Mouse (Mus musculus) thymus, postnatal 25 days (tissue): ENCODE measurements at regions not wholly inside any gene's neighbourhood (a gene's known extent, or its start where the extent isn't known, plus 50 kb on each side); places are given as distances from the start of the nearest gene placed in this dataset.

Source experiments
- DNase-seq: peaks from one replicate; pipeline ENCODE4 v3.0.0; 2022

DNA sequence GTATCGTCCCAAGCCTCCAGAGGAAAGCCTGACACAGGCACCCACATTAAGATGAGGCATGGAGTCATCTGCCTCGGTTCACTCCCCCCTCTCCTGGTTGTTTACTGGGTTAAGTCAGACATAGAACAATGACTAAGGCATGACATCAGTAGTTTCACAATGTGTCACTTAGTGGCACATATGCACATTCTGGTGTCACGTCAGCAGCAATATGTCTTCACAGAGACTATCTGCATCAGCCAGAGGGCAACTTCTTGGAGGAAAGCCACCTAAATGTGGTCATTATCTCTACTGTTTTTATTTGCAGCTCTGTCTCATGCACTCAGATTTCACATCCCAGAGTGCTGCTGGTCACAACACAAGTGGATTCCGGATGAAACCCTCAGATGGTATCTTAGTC is 61.9 kb upstream of the Agap1 start:
- no peak for DNase-seq

DNA sequence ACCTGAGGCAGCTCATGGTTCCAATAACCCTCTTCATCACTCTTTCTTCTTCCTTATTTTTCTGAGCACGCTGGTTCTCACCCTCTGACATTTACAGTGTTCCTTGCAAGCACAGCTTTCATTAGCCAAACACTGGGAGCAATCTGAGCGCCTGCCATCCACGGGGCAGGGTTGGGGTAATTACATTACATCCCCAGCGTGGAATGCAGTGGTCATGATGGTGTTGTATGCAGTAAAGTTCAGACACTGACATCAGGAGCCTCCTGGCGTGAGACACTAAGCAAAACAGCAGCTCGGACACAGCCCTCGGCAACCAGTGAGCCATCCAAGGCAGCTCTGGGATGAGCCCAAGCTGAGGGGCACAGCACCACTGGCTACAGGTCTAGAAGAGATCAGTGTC is 60.1 kb upstream of the Agap1 start:
- no peak for DNase-seq

DNA sequence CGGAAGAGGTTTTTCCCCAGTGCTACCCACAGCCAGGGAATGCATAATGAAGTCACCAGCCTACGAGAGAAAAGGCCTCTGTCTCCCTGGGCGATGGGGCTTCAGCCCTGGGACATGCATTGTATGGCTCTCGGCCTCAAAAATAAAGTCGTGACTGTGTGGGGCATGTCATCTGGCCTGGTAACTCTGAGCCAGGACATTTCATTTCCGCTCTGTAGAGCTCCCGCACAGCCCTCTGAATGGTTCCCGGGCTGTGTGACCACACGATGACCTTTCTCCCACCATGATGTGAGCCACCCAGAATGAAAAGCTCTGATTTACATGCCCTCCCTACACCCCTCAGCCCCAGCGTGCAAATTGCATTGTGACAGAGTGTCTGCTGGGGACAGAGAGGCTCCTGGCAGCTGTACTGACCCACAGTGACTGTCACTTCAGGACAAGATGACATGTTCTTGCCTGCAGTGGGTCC is 53.8 kb upstream of the Agap1 start:
- no peak for DNase-seq

DNA sequence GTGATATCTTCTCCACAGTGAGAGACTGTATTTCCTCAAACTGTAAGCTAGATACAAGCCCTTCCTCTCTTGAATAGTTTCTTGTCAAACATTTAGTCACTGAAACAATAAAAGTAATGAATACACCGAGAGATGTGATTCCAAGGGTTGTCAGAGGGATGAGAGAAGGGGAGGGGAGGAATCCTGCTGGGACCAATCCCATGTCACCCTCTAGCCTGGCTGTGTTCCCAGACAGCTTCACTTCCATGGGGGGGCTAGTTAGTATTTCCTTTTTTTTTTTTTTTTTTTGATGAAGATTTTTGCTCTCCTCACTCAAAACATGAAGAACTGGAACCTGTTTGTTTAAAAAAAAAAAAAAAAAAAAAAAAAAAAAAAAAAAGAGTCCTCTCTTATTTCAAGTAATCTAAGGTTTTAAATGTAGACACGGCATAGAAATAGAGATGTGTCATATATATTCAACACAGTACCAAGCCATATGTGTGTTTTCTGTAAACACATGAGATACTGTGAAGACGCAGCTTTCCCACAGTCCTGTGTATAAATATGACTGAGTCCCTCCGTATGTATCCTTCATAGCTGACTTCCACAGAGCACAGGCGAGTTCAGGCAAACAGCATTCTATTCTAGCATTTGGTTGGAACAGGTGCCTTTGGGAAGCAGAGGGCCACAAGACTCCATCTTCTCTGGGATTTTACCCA is 51.9 kb upstream of the Agap1 start:
- no peak for DNase-seq

DNA sequence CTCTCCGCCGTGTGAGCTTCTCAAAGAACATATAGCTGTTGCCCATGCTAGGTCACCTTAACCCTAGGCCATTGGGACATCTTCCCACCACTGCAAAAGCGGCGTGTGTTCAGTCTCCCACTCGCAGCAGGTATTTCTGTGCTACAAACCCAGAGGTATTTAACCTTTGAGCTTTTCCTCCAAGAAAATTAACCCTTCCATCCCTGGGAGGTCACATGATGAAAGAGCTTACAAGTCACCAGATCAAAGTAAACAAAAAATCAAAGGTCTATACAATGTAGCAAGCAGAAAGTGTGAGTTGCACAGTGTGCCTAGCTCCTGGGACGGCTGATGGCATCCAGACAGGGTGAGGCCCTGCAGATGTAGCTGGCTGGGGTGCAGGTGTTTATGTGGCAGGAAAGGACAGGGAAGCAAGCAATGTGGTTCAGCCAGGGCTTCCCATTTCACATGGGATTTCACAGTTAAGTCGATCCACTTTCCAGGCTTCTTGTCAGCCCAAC is 51.0 kb upstream of the Agap1 start:
- DNase-seq = no peak
